Mouse (Mus musculus): ENCODE results near the gene Unc13a.

Gene Unc13a

GRCm38 (mm10) chr8:71612141-71612540, 59.4 kb downstream of the Unc13a start:
- no peak for DNase-seq

- DNase-seq, result peak; percentile 99
These were observed 60.5 kb downstream of the Unc13a start, which contains the start of gene Colgalt1 for GRCm38 (mm10) chr8:71610822-71611651. Gene Colgalt1, plus strand, starts transcription at chr8:71610998.

- DNase-seq, result no peak
These were observed 67.5 kb downstream of the Unc13a start for GRCm38 (mm10) chr8:71604021-71604420.

- peak; percentile 53 for DNase-seq
These were observed 68.8 kb downstream of the Unc13a start for GRCm38 (mm10) chr8:71602666-71603334.

GRCm38 (mm10) chr8:71601939-71602665, 69.5 kb downstream of the Unc13a start:
- DNase-seq, result no peak

- no peak for DNase-seq
These were observed 72.7 kb downstream of the Unc13a start for GRCm38 (mm10) chr8:71598841-71599240.

GRCm38 (mm10) chr8:71598375-71598774, 73.2 kb downstream of the Unc13a start:
- no peak for DNase-seq

GRCm38 (mm10) chr8:71597451-71597850, 74.1 kb downstream of the Unc13a start, which contains the start of gene Fam129c:
Gene Fam129c, plus strand, starts transcription at chr8:71597648.
- DNase-seq, result no peak

- no peak for DNase-seq
These were observed 74.8 kb downstream of the Unc13a start for GRCm38 (mm10) chr8:71596798-71597197.

- no peak for DNase-seq
These were observed 75.2 kb downstream of the Unc13a start for GRCm38 (mm10) chr8:71596384-71596783.

GRCm38 (mm10) chr8:71595862-71596261, 75.7 kb downstream of the Unc13a start:
- peak; percentile 88 for DNase-seq

- no peak for DNase-seq
These were observed 77.2 kb downstream of the Unc13a start for GRCm38 (mm10) chr8:71594324-71594722.

GRCm38 (mm10) chr8:71593556-71594323, 77.8 kb downstream of the Unc13a start:
- no peak for DNase-seq

GRCm38 (mm10) chr8:71592374-71593170, 79.0 kb downstream of the Unc13a start:
- DNase-seq, result peak; percentile 94

- peak; percentile 97 for DNase-seq
These were observed 79.8 kb downstream of the Unc13a start, which contains the start of gene Pgls for GRCm38 (mm10) chr8:71591471-71592373. Gene Pgls, plus strand, starts transcription at chr8:71592176.

GRCm38 (mm10) chr8:71591017-71591416, 80.5 kb downstream of the Unc13a start:
- DNase-seq, result no peak

- DNase-seq, result no peak
These were observed 82.8 kb downstream of the Unc13a start for GRCm38 (mm10) chr8:71588762-71589161.

GRCm38 (mm10) chr8:71586891-71587290, 84.7 kb downstream of the Unc13a start:
- DNase-seq, result no peak

GRCm38 (mm10) chr8:71580201-71580600, 91.4 kb downstream of the Unc13a start:
- DNase-seq, result no peak

- DNase-seq, result no peak
These were observed 92.1 kb downstream of the Unc13a start for GRCm38 (mm10) chr8:71579476-71579875.
